Mouse (Mus musculus): Measurements from ENCODE around the gene Psmg4.
A peak's percentile ranks its signal among the peaks of the same experiment; 100 is the strongest.

Gene Psmg4

DNA sequence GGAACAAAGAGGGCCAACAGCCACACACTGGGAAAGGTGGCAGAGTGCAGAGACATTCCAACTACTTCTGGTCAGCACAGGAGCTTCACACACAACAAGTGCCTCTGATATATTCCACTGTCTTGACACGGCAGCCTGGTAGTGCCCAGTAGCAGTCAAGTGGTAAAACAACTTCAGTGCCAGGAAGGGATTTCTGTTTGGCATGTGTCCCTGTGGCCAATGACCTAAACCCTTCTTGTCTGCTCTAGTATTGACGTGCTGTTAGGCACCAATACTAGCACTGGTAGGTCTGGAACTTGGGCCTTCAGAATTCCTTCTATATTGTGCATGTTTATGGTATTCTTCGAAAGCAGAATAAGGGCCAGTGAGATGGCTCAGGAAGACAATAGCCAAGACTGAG, 42.5 kb downstream of the Psmg4 start:
- no peak for DNase-seq

DNA sequence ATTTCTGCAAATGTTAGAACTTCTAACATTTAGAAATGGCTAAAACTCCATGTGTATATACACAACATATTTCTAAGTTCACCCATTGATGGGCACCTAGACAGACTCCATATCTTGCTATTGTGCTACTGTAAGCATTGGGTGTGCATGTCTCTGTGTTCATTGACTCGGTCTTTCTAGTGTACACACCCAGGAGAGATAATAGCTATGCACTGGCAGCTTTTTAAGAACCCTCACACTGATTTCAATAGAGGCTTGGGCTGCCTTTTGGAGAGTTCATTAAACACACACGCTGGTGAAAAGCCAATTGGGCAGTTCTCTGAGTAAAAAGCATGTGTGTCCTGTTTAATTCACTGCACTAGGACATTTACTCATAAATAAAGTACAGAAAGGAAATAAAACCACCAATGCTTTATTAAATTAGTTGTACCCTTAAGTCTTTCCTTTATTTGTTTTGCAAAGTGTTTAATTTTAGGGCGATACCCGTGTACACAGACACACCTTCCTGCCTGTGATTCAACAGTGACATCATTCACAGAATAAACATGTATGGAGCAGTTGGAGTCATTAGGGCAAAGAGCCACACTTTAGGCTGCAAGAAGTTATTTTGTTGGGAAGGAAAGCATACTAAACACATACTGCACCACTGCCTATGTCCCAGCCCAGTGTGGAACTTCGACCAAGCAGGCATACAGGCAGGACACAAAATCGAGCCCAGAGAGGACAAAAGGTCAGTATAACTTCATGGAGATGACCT, 45.1 kb downstream of the Psmg4 start:
- DNase-seq: peak; percentile 65

DNA sequence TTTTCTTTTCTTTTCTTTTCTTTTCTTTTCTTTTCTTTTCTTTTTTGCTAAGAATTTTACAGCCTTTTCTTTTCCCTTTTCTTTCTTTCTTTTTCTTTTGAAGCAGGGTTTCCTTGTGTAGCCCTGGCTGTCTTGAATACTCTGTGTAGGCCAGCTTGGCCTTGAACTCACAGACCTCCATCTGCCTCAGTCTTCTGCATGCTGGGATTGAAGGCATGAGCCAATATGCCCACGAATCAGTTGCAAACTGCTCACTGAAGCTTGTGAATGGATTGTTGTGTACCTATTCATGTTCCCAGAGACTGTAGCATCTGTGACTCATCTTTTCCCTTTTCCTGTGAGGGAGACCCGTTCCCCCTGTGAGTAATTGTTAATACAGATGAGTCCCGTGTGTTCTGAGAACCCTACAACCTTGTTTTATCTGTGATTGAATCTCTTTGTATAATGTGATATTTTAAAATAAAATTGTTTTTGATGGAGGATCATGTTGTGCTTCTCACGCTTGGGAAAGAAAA, 48.6 kb downstream of the Psmg4 start:
- DNase-seq: no peak

DNA sequence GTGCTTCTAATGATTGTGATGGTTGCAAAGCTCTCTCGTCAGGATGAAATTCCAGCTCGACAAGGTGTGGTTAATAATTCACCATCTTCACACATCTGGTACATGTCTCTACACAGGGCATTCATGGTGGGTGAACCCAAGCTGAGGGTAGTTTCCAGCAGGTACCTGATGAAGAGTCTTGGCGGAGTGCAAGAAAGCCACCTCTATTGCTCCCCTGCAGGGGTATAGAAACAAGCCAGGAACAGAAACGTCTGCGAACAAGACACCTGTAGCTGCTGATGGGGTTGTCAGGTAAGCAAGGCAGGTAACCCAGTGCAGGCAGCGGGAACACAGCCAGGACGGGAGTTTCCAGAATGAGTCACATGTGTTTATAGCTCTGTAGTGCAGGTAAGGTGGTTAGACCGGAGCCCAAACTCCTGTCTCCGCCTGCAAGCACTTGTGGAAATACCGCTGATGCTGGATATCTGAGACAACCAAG, 50.0 kb downstream of the Psmg4 start:
- peak; percentile 82 for DNase-seq

DNA sequence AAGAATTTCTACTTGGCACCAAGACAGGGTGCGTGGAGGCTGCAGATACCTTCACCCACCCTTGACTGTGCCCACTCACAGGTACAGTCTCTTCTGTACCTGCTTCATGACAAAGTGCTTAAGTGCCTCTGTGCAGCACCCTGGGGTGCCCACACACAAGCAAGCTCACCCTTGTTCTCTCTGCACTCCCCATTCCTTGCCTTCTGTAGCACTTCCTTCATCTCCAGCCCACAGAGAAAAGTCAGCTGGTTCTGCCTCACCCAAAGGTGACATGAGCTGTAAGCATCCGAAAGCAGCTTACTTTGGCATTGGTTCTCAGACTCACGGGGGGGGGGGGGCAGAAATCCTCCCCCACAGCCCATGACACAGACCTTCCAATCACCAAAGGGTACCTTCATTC, 52.1 kb downstream of the Psmg4 start:
- no peak for DNase-seq

DNA sequence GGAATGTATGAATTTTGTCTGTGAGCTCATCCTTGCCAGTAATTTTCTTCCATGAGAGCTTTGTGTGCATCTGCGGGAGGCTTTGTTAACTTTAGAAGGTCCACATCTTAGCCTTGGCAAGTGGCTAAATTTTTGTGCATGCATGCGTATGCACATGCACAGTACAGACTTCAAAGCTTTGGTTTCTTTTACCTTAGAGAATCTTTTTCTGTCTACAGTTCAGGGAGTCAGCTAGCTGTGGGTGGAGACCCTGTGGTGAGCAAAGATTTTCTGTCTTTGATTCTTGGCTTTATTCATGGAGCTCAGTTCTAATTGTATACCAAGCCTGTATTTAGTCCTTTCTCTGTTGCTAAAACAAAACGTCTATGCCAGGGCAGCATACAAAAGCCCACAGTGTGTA, 56.0 kb downstream of the Psmg4 start:
- DNase-seq: no peak

DNA sequence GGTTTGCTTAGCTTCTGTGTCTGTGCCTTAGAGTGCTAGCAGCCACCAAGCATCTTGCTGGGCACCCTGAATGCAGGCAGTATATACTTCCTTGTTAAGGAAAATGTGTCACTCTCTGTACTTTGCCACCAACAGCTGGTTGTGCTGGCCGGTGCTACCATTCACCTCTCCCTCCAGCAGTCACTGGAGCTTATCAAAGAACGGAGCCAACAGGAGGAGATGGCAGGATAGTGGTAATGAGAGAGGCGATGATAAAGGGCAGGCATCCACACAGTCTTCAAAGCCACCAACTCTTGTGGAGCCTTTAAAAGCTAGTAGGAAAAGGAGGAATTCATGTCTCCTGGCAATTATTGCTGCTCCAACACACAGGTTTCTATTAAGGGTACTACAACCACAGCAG, 57.0 kb downstream of the Psmg4 start:
- DNase-seq: no peak

DNA sequence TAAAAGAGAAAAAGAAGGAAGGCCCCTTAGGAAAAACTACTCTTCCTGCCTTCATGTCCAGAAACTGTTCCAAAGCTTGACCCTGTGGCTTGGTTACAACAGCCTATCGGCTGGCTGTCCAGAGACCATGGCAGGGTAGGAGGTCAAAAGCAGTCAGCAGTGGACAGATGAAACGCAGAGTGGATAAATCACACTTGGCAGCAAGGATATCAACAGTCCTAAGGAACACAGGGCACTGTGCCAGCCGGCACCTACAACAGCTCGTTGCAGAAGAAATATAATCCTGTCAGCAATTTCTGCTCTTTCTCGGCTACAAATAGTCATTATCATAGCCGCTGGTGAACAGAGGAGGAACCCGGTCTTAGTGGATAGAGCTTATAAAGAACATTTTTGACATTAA, 60.2 kb downstream of the Psmg4 start:
- peak; percentile 73 for DNase-seq

DNA sequence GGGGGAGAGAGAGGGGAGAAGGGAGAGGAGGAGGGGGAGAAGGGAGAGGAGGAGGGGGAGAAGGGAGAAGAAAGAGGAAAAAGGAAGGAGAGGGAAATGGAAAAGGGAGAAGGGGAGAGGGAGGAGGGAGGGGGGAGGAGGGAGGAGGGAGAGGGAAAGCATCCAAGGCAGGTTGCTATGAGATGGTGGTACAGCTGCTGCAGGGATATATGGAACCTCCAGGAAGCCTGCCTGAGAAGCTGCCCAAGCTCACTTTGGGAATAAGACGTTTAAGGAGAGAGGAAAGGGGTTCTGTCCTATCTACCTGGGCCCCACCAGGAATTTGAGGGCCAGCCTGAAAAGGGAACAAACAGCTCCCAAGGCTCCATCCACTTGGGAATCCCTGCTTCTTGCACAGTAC, 64.2 kb downstream of the Psmg4 start:
- DNase-seq: no peak

Measured in lung, postnatal 36 days (tissue).